Mouse (Mus musculus): Measurements from ENCODE around the gene Lin54. TPM values are rescaled to one million over a fixed set of nuclear protein-coding genes. Genes with fewer than 3 reads are reported as not detected.

Lin54 gene
- polyA plus RNA-seq, 1 experiment from 2014 or later: 11.5 TPM

DNA sequence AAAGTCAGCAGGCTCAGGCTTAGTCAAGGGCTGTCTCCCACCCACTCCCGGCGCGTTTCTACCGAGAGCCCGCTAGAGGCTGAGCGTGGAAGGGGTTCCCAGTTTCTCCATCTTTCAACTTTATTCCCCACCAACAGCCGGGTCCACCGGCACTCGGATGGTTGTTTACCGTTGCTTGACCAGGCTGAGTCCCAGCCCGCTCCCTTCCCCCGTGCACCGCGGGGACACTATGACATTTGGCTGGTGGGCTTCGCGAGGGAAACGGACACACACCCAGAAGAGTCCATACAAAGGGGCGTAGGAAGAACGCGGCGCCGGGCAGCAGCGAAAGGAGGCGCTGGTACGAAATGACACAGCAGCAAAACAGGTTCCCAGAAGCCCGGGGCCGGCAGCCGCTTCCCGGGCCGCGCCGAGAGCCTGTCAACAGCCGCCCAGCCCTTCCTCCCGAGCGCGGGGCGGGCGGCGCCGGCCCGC, 571 bp downstream of the Lin54 start:
- peak; percentile 75 for DNase-seq
- Histone ChIP-seq H3K27ac (replicated peaks; ENCODE audit: low read depth, low read length) (peak overlapping the region; percentile 72), H3K9ac (replicated peaks; ENCODE audit: low read length) (peak overlapping the region; percentile 56), H3K36me3 (ENCODE audit: control insufficient read depth, insufficient read depth, low read length) (no peaks in the 10 kb centered on the region), H3K4me2 (ENCODE audit: low read length) (peak overlapping the region; percentile 92), H3K4me3 (replicated peaks; ENCODE audit: low read depth, low read length) (peak overlapping the region; percentile 80), H3K27me3 (ENCODE audit: control insufficient read depth, insufficient read depth, low read length) (no peaks in the 10 kb centered on the region), H3K9me3 (ENCODE audit: control insufficient read depth, low read length) (no peaks in the 10 kb centered on the region), H3K4me1 (ENCODE audit: control insufficient read depth, insufficient read depth, low read length) (peaks cover 17% of the 10 kb centered on the region)
- ATAC-seq (ENCODE audit: low FRiP score, low TSS enrichment): peak; percentile 24
- WGBS: under 1% methylated on average over 37 of the region's 41 CpGs

DNA sequence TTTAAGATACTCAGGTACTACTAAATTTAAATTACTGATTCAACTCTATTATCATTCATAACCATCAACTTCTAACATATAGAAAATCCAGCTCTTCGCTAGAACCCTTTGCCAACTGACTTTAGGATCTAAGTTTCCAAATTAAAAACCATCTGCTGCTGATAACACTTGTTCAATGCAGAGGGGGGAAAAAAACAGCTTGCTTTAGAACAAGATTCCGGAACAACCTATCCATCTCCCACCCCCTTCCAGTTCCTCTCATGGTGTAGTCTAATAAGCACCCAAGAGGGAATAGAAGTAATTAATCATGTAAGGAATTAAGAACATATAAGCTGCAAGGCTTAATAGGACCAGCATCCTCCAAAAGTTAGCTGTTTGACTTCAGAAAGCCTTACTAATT, 1.2 kb downstream of the Lin54 start:
- Histone ChIP-seq H3K27me3 (ENCODE audit: control insufficient read depth, insufficient read depth, low read length) (no peaks in the 10 kb centered on the region), H3K9ac (replicated peaks; ENCODE audit: low read length) (peak overlapping the region; percentile 56), H3K4me2 (ENCODE audit: low read length) (peak overlapping the region; percentile 92), H3K36me3 (ENCODE audit: control insufficient read depth, insufficient read depth, low read length) (no peaks in the 10 kb centered on the region), H3K27ac (replicated peaks; ENCODE audit: low read depth, low read length) (no peak overlapping the region), H3K9me3 (ENCODE audit: control insufficient read depth, low read length) (no peaks in the 10 kb centered on the region), H3K4me1 (ENCODE audit: control insufficient read depth, insufficient read depth, low read length) (peaks cover 17% of the 10 kb centered on the region), H3K4me3 (replicated peaks; ENCODE audit: low read depth, low read length) (peak overlapping the region; percentile 80)
- peak; percentile 11 for DNase-seq
- 26% methylated on average over 2 of the region's 2 CpGs for WGBS
- no peak for ATAC-seq (ENCODE audit: low FRiP score, low TSS enrichment)

DNA sequence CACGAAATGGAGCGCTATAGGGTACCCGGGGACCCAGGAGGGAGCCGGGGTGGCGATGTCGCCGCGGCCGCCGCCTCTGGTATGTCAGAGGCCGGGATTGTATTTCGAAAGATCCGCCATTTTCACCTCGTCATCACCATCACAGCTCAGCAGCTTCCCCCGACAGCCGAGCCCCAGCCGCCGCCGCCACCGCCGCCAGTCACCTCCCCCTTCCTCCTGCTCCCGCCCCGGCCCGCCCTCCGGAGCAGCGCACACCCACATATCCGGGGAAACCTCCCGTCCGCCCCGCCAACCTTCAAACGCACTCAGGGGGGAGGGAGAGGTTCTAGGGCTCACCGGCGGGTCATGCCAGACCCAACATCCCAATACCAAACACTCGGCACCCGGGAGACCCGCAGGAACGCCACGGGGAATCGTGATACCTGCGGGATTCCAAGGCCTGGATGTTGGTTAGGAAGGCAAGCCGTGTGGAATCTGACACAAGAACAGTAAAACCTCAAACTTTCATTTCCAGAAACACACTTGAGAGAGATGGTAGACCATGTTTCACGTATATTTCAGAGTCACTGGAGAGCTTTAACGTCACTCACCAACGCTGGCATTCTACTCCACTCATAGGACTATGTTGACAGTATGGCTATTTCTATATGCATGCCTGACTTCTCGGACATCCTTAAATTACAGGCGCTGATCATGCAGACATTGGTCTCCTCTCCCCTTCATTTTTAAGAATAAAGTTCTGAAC, 1.8 kb downstream of the Lin54 start:
- H3K4me1 ChIP-seq (ENCODE audit: control insufficient read depth, insufficient read depth, low read length): peaks cover 17% of the 10 kb centered on the region
- H3K4me2 ChIP-seq (ENCODE audit: low read length): peak overlapping the region; percentile 92
- H3K9me3 ChIP-seq (ENCODE audit: control insufficient read depth, low read length): no peaks in the 10 kb centered on the region
- ATAC-seq (ENCODE audit: low FRiP score, low TSS enrichment) (peak; percentile 65), DNase-seq (peak; percentile 82)
- WGBS: under 1% methylated on average over 46 of the region's 46 CpGs
- no peaks in the 10 kb centered on the region for H3K27me3 ChIP-seq (ENCODE audit: control insufficient read depth, insufficient read depth, low read length)
- H3K36me3 ChIP-seq (ENCODE audit: control insufficient read depth, insufficient read depth, low read length): no peaks in the 10 kb centered on the region
- peak overlapping the region; percentile 74 for H3K9ac ChIP-seq (replicated peaks; ENCODE audit: low read length)
- peak overlapping the region; percentile 80 for H3K4me3 ChIP-seq (replicated peaks; ENCODE audit: low read depth, low read length)
- peak overlapping the region; percentile 42 for H3K27ac ChIP-seq (replicated peaks; ENCODE audit: low read depth, low read length)

- Histone ChIP-seq H3K9me3 (ENCODE audit: control insufficient read depth, low read length) (no peaks in the 10 kb centered on the region), H3K27ac (replicated peaks; ENCODE audit: low read depth, low read length) (no peak overlapping the region), H3K9ac (replicated peaks; ENCODE audit: low read length) (no peak overlapping the region), H3K4me2 (ENCODE audit: low read length) (no peak overlapping the region), H3K4me1 (ENCODE audit: control insufficient read depth, insufficient read depth, low read length) (no peaks in the 10 kb centered on the region), H3K36me3 (ENCODE audit: control insufficient read depth, insufficient read depth, low read length) (no peaks in the 10 kb centered on the region), H3K4me3 (replicated peaks; ENCODE audit: low read depth, low read length) (no peak overlapping the region), H3K27me3 (ENCODE audit: control insufficient read depth, insufficient read depth, low read length) (no peaks in the 10 kb centered on the region)
- ATAC-seq (ENCODE audit: low FRiP score, low TSS enrichment): no peak
- no peak for DNase-seq
- WGBS: 53% methylated on average over 4 of the region's 4 CpGs
These were observed 8.7 kb downstream of the Lin54 start for GRCm38 (mm10) chr5:100491704-100492103.

DNA sequence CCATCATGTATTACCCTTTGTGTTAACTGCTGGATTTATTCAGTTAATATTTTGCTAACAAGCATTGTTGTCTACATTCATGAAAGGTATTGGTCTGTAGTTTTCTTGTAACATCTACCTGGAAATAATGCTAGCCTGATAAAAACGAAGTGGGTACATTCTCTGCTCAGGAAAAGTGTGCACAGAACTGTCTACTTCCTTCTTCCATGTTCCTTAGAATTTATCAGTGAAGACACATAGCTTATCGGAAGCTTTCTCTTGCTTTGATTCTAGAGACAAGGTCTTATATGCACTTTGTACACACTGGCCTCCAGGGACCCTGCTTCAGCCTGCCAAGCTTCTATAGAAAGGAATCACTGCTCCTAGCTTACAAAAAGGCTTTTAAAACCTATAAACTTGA, 11.1 kb downstream of the Lin54 start:
- Histone ChIP-seq H3K27me3 (ENCODE audit: control insufficient read depth, insufficient read depth, low read length) (no peaks in the 10 kb centered on the region), H3K36me3 (ENCODE audit: control insufficient read depth, insufficient read depth, low read length) (peaks cover 9% of the 10 kb centered on the region; the same call in 1 of the 2 replicates), H3K27ac (replicated peaks; ENCODE audit: low read depth, low read length) (no peak overlapping the region), H3K4me2 (ENCODE audit: low read length) (no peak overlapping the region), H3K9me3 (ENCODE audit: control insufficient read depth, low read length) (no peaks in the 10 kb centered on the region), H3K4me1 (ENCODE audit: control insufficient read depth, insufficient read depth, low read length) (no peaks in the 10 kb centered on the region), H3K4me3 (replicated peaks; ENCODE audit: low read depth, low read length) (no peak overlapping the region), H3K9ac (replicated peaks; ENCODE audit: low read length) (no peak overlapping the region)
- ATAC-seq (ENCODE audit: low FRiP score, low TSS enrichment) (no peak), DNase-seq (no peak)
- WGBS: 89% methylated on average over 2 of the region's 2 CpGs

DNA sequence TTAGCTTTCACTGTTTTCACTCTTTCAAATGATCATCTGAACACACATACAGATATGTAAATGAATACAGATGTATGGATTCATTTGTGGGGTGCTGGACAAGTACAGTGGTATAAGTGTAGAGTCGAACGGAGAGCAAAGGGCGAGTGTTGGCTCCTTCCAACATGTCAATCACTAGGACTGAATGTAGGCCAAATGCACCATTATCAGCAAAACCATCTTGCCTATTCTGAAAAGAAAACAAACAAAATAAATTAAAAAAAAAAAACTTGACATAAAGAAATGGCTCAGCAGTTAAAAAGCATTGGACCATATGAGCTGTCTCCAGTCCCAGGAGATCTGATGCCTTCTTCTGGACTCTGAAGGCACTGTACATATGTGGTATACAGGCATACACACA, 12.2 kb downstream of the Lin54 start:
- Histone ChIP-seq H3K9me3 (ENCODE audit: control insufficient read depth, low read length) (no peaks in the 10 kb centered on the region), H3K27me3 (ENCODE audit: control insufficient read depth, insufficient read depth, low read length) (no peaks in the 10 kb centered on the region), H3K4me1 (ENCODE audit: control insufficient read depth, insufficient read depth, low read length) (no peaks in the 10 kb centered on the region), H3K9ac (replicated peaks; ENCODE audit: low read length) (no peak overlapping the region), H3K4me2 (ENCODE audit: low read length) (no peak overlapping the region), H3K4me3 (replicated peaks; ENCODE audit: low read depth, low read length) (no peak overlapping the region), H3K36me3 (ENCODE audit: control insufficient read depth, insufficient read depth, low read length) (peaks cover 10% of the 10 kb centered on the region; the same call in 1 of the 2 replicates), H3K27ac (replicated peaks; ENCODE audit: low read depth, low read length) (no peak overlapping the region)
- DNase-seq: no peak
- no peak for ATAC-seq (ENCODE audit: low FRiP score, low TSS enrichment)
- WGBS: 93% methylated on average over 3 of the region's 3 CpGs

DNA sequence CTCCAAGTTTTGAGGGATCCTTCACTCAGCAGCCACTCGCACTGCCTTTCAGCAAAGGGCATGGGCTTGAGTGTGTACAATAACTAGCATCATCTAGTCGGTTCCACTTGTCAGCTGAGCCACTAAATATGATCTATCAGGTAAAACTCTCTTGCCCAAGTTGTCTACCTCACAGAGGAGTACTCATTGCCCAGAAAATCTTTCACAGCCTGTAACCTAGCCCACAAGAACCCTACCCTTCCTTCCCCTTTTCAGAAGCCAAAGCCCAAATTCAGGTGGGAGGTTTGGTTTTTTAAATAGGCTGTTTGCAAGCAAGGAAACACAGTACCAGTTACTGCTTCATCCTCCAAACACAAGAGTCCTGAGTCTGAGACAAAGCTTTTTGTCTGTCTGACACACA, 13.3 kb downstream of the Lin54 start:
- H3K9me3 ChIP-seq (ENCODE audit: control insufficient read depth, low read length): no peaks in the 10 kb centered on the region
- ATAC-seq (ENCODE audit: low FRiP score, low TSS enrichment) (no peak), DNase-seq (no peak)
- WGBS: 90% methylated on average over 2 of the region's 2 CpGs
- no peaks in the 10 kb centered on the region for H3K4me1 ChIP-seq (ENCODE audit: control insufficient read depth, insufficient read depth, low read length)
- H3K36me3 ChIP-seq (ENCODE audit: control insufficient read depth, insufficient read depth, low read length): peaks cover 10% of the 10 kb centered on the region; the same call in 1 of the 2 replicates
- H3K4me2 ChIP-seq (ENCODE audit: low read length): no peak overlapping the region
- no peak overlapping the region for H3K4me3 ChIP-seq (replicated peaks; ENCODE audit: low read depth, low read length)
- H3K27me3 ChIP-seq (ENCODE audit: control insufficient read depth, insufficient read depth, low read length): no peaks in the 10 kb centered on the region
- H3K27ac ChIP-seq (replicated peaks; ENCODE audit: low read depth, low read length): no peak overlapping the region
- no peak overlapping the region for H3K9ac ChIP-seq (replicated peaks; ENCODE audit: low read length)

GRCm38 (mm10) chr5:100483569-100483968, 16.9 kb downstream of the Lin54 start:
- no peak overlapping the region for H3K4me3 ChIP-seq (replicated peaks; ENCODE audit: low read depth, low read length)
- peaks cover 14% of the 10 kb centered on the region; the same call in 1 of the 2 replicates for H3K36me3 ChIP-seq (ENCODE audit: control insufficient read depth, insufficient read depth, low read length)
- H3K9ac ChIP-seq (replicated peaks; ENCODE audit: low read length): no peak overlapping the region
- no peaks in the 10 kb centered on the region for H3K9me3 ChIP-seq (ENCODE audit: control insufficient read depth, low read length)
- no peak overlapping the region for H3K27ac ChIP-seq (replicated peaks; ENCODE audit: low read depth, low read length)
- no peaks in the 10 kb centered on the region for H3K27me3 ChIP-seq (ENCODE audit: control insufficient read depth, insufficient read depth, low read length)
- DNase-seq (no peak), ATAC-seq (ENCODE audit: low FRiP score, low TSS enrichment) (no peak)
- no peaks in the 10 kb centered on the region for H3K4me1 ChIP-seq (ENCODE audit: control insufficient read depth, insufficient read depth, low read length)
- H3K4me2 ChIP-seq (ENCODE audit: low read length): no peak overlapping the region

- Histone ChIP-seq H3K9me3 (ENCODE audit: control insufficient read depth, low read length) (no peaks in the 10 kb centered on the region), H3K27me3 (ENCODE audit: control insufficient read depth, insufficient read depth, low read length) (no peaks in the 10 kb centered on the region), H3K4me3 (replicated peaks; ENCODE audit: low read depth, low read length) (no peak overlapping the region), H3K27ac (replicated peaks; ENCODE audit: low read depth, low read length) (no peak overlapping the region), H3K4me1 (ENCODE audit: control insufficient read depth, insufficient read depth, low read length) (no peaks in the 10 kb centered on the region), H3K36me3 (ENCODE audit: control insufficient read depth, insufficient read depth, low read length) (peaks cover 21% of the 10 kb centered on the region), H3K9ac (replicated peaks; ENCODE audit: low read length) (no peak overlapping the region), H3K4me2 (ENCODE audit: low read length) (no peak overlapping the region)
- ATAC-seq (ENCODE audit: low FRiP score, low TSS enrichment) (no peak), DNase-seq (no peak)
- WGBS: 93% methylated on average over 9 of the region's 9 CpGs
These were observed 22.8 kb downstream of the Lin54 start for GRCm38 (mm10) chr5:100477604-100478003.
